Mouse (Mus musculus): ENCODE data around the gene Setmar. TPM values are rescaled to one million over a fixed set of nuclear protein-coding genes. Genes with fewer than 3 reads are reported as not detected.

Gene Setmar
- polyA plus RNA-seq, 1 experiment from 2014 or later = 5.6 TPM

Other genes with a start within 250 kb of the Setmar start
- 9.3 and 12.0 TPM in 2 replicates for gene Sumf1, start 120.5 kb downstream of the Setmar start, polyA plus RNA-seq (2014; fragmentation: Nextera tagmentation; extraction: Ambion mirVana)
- gene Itpr1, start 148.1 kb downstream of the Setmar start, polyA plus RNA-seq (2014; fragmentation: Nextera tagmentation; extraction: Ambion mirVana) = 3.5 and 3.8 TPM in 2 replicates

All from neural tube, embryonic 14.5 days (tissue).